Mouse (Mus musculus): ENCODE results near the gene Lgals7. TPM values are rescaled to one million over a fixed set of nuclear protein-coding genes. Genes with fewer than 3 reads are reported as not detected.

Gene Lgals7
- polyA plus RNA-seq (2012; rRNA removed) = 1,372 and 1,393 TPM in 2 replicates

DNA sequence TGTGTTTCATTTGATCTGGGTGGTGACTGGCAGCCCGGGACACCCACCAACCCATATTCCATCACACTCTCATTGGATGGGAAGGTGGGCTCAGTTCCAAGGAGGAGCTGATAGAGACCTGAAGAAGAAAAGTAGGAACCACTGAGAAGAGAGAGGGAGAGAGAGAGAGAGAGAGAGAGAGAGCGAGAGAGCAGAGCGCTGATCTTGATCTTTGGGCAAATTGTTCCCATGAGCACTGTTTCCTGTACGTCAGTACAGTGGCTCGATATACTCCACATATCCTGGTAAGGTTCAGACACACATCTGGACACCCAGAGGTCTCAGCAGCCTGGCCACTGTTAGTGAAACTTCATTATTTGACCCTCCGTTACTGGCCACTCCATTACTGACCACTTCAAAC, at the start of gene Lgals7:
TSS of gene Lgals7 (plus strand) at position 314 of the 400 bp plus-strand sequence.

DNA sequence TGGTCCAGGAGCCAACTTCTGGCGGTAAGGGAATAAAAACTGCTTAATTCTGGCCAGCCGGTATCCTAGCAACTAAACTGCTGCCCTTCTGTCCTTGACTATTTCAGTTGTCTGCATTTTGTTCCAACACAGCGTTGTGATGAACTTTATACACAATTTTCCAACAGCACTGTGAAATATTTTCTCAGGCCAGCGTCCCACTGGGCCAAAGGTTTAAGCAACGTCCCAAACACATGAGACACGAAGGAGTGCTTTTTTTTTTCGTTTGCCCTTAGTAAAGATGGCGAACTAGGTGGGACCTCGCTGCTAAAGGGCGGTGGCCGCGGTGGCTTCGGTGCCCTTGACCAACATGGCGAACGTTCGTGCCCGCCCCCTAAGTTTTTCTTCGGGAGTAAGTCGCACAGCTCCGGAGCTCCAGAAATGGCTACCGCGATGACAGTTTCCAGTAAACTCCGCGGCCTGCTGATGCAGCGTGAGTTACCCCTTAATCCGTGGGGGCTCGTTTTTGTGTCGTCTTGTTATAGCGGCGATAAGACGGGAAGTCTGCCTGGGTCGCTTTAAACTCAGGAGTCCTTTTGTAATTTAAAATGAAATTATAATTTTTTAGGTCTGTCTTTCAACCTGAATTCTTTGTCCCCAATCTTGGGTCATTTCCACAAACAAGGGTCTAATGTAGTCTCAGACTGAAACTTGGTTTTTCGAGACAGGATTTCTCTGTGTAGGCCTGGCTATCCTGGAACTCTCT, 38.5 kb upstream of the Lgals7 start, which contains the start of gene Ech1:
TSS of gene Ech1 (plus strand) at position 277 of the 745 bp plus-strand sequence.

GRCm38 (mm10) chr7:28833723-28834347, 29.8 kb upstream of the Lgals7 start, which contains the start of gene Lgals4:
TSS of gene Lgals4 (plus strand) at chr7:28833854.

GRCm38 (mm10) chr7:28881199-28881598, 17.5 kb downstream of the Lgals7 start, which contains the start of gene Capn12:
TSS of gene Capn12 (plus strand) at chr7:28881422.

Other genes starting within 250 kb of the Lgals7 start
- gene Acp7, start 232.5 kb upstream of the Lgals7 start, polyA plus RNA-seq (2012; rRNA removed) = 10.0 and 30.7 TPM in 2 replicates
- gene Fbxo27, start 171.0 kb upstream of the Lgals7 start, polyA plus RNA-seq (2012; rRNA removed) = 3.5 and 6.7 TPM in 2 replicates
- 1.9 and 3.6 TPM in 2 replicates for gene Fbxo17, start 147.0 kb upstream of the Lgals7 start, polyA plus RNA-seq (2012; rRNA removed)
- gene Mrps12, start 122.0 kb upstream of the Lgals7 start, polyA plus RNA-seq (2012; rRNA removed) = 59.5 and 86.8 TPM in 2 replicates
- 16.3 and 17.0 TPM in 2 replicates for gene Sars2, start 121.9 kb upstream of the Lgals7 start, polyA plus RNA-seq (2012; rRNA removed)
- not detected in 2 replicates for gene Ccer2, start 107.7 kb upstream of the Lgals7 start, polyA plus RNA-seq (2012; rRNA removed)
- gene Sirt2, start 97.1 kb upstream of the Lgals7 start, polyA plus RNA-seq (2012; rRNA removed) = 27.3 and 27.5 TPM in 2 replicates
- gene Nfkbib, start 96.3 kb upstream of the Lgals7 start, polyA plus RNA-seq (2012; rRNA removed) = 37.7 and 47.8 TPM in 2 replicates
- 1.2 and 2.8 TPM in 2 replicates for gene Rinl, start 74.9 kb upstream of the Lgals7 start, polyA plus RNA-seq (2012; rRNA removed)
- gene Hnrnpl, start 55.3 kb upstream of the Lgals7 start, polyA plus RNA-seq (2012; rRNA removed) = 55.2 and 66.9 TPM in 2 replicates
- gene Ech1, start 38.6 kb upstream of the Lgals7 start, polyA plus RNA-seq (2012; rRNA removed) = 174 and 196 TPM in 2 replicates
- gene Lgals4, start 30.0 kb upstream of the Lgals7 start, polyA plus RNA-seq (2012; rRNA removed) = 260 and 273 TPM in 2 replicates
- 1.5 and 3.3 TPM in 2 replicates for gene Capn12, start 17.6 kb downstream of the Lgals7 start, polyA plus RNA-seq (2012; rRNA removed)
- 295 and 310 TPM in 2 replicates for gene Actn4, start 98.5 kb downstream of the Lgals7 start, polyA plus RNA-seq (2012; rRNA removed)
- 86.0 and 100 TPM in 2 replicates for gene Eif3k, start 118.0 kb downstream of the Lgals7 start, polyA plus RNA-seq (2012; rRNA removed)
- 1.3 and 2.2 TPM in 2 replicates for gene Map4k1, start 118.2 kb downstream of the Lgals7 start, polyA plus RNA-seq (2012; rRNA removed)